Mouse (Mus musculus) small intestine, adult 2 months (tissue): ENCODE results near the gene Dnajc7. TPM values are rescaled to one million over a fixed set of nuclear protein-coding genes. Genes with fewer than 3 reads are reported as not detected.

Source experiments
- H3K27ac ChIP-seq: fragments of 200-500 bp; 2 replicates; pipeline ENCODE4 v1.5.1; 2012; ENCODE audit warnings: low read depth, low read length, control low read depth, inconsistent platforms; ENCODE audit not compliant: insufficient read depth
- H3K27me3 ChIP-seq: fragments of 200-500 bp; 2 replicates; pipeline ENCODE4 v1.6.1; 2012; ENCODE audit warnings: mild to moderate bottlenecking, moderate library complexity, low read length, inconsistent platforms; ENCODE audit not compliant: control insufficient read depth, insufficient read depth
- H3K36me3 ChIP-seq: fragments of 200-500 bp; 2 replicates; pipeline ENCODE4 v1.6.1; 2012; ENCODE audit warnings: mild to moderate bottlenecking, low read length, control low read depth, inconsistent platforms; ENCODE audit not compliant: control insufficient read depth, insufficient read depth
- H3K4me1 ChIP-seq: fragments of 200-500 bp; 2 replicates; pipeline ENCODE4 v1.6.1; 2012; ENCODE audit warnings: low read length, inconsistent platforms, mixed read lengths; ENCODE audit not compliant: control insufficient read depth, insufficient read depth, insufficient read length
- H3K4me3 ChIP-seq: fragments of 200-500 bp; 2 replicates; pipeline ENCODE4 v1.5.1; 2012; ENCODE audit warnings: low read depth, mild to moderate bottlenecking, control low read depth, inconsistent platforms, low read length, moderate library complexity
- CTCF ChIP-seq: fragments of 200-500 bp; IDR thresholded peaks from 2 replicates; pipeline ENCODE4 v1.5.1; 2012; ENCODE audit warnings: low read depth, mild to moderate bottlenecking, control low read depth, inconsistent platforms, low read length, moderate library complexity, mixed read lengths; ENCODE audit not compliant: insufficient replicate concordance, insufficient read length; ENCODE audit errors: extremely low read depth
- POLR2A ChIP-seq: fragments of 200-500 bp; IDR thresholded peaks from 2 replicates; pipeline ENCODE4 v1.6.1; 2012; ENCODE audit warnings: low read depth, mild to moderate bottlenecking, control low read depth, inconsistent platforms, low read length, moderate library complexity
- WGBS: fragments of 180-500 bp; shearing (Covaris S2); methylation state at CpG from one replicate; pipeline ENCODE4 v1.1.7; 2018; 5-methylcytosine and 5-hydroxymethylcytosine counted together
- polyA plus RNA-seq: library from polyadenylated mRNA; depleted of rRNA; stranded (reverse); fragments of >200 nt; gene quantifications from 2 replicates; pipeline ENCODE4 v1.2.3, GENCODE M21; 2012

Gene Dnajc7
- polyA plus RNA-seq, 1 experiment: 24.8 TPM

DNA sequence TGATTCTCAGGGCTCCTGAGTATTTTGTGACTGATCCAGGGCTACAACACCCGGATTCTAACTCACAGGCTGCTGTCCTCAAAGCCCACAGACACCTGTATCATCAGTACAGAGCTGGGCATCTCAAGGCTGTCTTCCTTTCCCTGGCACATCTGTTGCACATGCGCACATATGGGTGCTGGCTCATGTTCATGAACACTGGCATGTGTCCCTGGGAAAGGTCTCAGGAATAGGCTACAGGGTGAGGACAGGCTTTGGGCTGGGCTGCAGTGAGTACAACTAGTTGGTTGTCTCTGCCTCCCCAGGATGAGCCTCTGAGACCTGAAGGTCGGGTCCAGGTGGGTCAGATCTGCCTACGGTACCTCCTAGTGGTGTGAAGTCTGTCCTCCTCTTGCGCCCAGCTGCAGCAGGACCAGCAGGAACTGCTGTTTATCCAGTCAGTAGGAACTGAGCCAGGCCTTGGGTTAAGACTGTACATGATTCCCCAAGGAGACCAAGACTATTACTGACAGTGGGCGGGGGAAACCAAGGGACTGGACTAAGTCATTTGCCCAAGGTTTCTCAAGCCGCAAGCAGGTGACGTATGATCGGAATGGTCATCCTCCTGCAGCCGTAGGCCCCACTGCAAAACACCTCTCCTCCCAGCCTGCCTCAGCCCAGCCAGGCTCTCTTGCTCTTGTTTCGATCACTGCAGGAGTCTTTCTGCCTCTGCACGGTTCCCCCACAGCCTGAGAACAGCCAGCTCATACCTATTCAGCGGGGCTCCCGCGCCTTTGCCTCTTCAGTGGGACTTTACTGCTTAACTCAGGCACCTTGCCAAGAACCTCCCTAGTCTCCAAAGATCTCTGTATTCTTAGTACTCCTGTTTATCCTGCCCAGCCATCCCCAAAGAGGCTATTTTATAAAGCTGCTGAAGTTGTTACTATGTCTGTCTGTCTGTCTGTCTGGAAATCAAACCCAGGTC, 23.9 kb upstream of the Dnajc7 start:
- no peak overlapping the region for H3K27ac ChIP-seq
- H3K36me3 ChIP-seq: no peaks in the 10 kb centered on the region
- peaks cover 9% of the 10 kb centered on the region for H3K4me1 ChIP-seq
- TF ChIP-seq POLR2A (no peak), CTCF (no peak)
- H3K27me3 ChIP-seq: no peaks in the 10 kb centered on the region; the same call in 1 of the 2 replicates
- WGBS: 59% methylated on average over 15 of the region's 15 CpGs
- H3K4me3 ChIP-seq: no peak overlapping the region

DNA sequence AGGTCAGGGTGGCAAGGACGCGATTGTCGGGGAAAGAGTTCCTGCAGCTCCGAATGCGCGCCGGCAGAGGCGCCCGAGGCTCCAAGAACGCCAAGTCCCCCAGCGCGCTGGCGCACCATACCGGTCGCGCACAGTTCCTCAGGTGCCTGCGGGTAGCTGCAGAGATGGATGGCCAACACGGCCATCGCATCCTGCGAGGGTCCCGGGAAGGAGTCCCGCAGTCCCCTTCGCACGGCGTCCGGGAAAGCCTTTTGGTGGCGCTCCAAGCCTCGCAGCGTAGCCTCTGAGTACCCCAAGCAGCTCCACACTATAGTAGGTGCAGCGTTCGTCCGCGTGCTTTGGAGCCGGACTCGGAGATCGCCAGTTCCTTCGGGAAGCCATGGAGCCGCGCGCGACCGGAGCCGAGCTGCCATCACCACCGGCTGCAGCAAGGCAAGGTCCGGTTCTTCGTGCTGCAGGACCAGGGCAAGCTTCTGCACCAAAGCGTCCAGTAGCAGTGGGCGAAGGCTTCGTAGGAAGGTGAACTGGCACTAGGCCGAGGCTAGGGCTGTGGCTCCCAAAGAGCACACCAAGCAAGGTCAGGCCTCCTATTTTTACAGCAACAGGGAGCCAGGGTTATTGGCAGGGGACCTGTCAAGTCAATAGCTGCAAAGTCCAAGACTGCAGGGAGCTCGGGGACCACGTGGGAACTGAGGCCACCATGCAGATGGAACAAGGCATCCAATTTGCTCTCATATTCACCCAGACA, 20.4 kb upstream of the Dnajc7 start:
- Histone ChIP-seq H3K36me3 (no peaks in the 10 kb centered on the region), H3K4me1 (peaks cover 9% of the 10 kb centered on the region), H3K27me3 (no peaks in the 10 kb centered on the region; the same call in 1 of the 2 replicates), H3K27ac (no peak overlapping the region), H3K4me3 (peak overlapping the region; percentile 35)
- 0 out of 2 replicates have a peak, but pooled peaks have one; percentile 14 for TF ChIP-seq CTCF
- no peak for TF ChIP-seq POLR2A
- WGBS: 8% methylated on average over 52 of the region's 52 CpGs

DNA sequence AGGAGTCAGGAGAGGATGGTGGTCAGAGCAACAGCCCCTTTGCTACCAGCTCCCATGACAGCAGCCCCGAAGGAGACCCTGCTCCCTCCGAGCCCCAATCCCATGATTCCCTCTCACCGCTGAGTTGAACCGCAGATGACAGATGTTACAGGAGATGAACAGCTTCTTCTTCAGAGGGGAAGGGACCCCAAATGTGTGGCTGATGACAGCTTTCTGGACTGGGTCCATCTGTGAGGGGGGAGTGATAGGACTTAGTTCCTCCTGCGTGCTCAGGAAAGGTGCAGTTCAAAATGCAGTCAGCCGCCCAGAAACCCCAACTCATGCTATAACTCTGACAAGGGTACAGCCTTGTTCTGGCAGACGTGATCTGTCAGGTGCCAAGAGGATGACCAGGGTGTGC, 14.6 kb upstream of the Dnajc7 start:
- H3K27me3 ChIP-seq: no peaks in the 10 kb centered on the region
- no peak overlapping the region for H3K4me3 ChIP-seq
- H3K4me1 ChIP-seq: no peaks in the 10 kb centered on the region
- TF ChIP-seq POLR2A (no peak), CTCF (no peak)
- 61% methylated on average over 7 of the region's 7 CpGs for WGBS
- H3K27ac ChIP-seq: no peak overlapping the region
- H3K36me3 ChIP-seq: no peaks in the 10 kb centered on the region

DNA sequence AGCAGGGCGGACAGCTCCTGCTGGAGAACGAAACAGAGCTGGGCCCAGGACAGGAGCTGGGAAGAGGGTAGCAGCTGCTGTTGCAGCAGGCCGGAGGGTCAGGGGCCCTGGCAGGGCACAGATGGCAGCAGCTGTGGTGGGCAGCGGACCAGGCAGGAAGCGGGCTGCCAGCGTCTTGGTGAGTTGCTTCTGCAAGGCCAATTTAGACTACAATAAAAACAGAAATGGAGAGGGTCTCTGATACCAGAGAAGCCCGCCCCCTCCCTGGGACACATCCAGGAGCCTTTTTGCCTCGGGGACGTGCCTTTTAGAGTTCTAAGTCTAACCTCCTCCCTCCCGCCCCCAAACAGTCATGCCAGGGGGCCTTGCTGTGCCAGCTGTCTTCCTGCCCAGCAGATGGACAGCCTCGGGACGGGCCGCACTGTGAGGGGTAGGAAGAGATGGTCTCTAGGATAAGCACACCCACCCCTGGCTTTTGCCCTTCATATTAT, 8.9 kb upstream of the Dnajc7 start:
- WGBS: 60% methylated on average over 13 of the region's 13 CpGs
- H3K4me1 ChIP-seq: peaks cover 26% of the 10 kb centered on the region
- no peak overlapping the region for H3K27ac ChIP-seq
- H3K4me3 ChIP-seq: no peak overlapping the region
- no peaks in the 10 kb centered on the region for H3K27me3 ChIP-seq
- TF ChIP-seq CTCF (no peak), POLR2A (no peak)
- H3K36me3 ChIP-seq: peaks cover 21% of the 10 kb centered on the region

DNA sequence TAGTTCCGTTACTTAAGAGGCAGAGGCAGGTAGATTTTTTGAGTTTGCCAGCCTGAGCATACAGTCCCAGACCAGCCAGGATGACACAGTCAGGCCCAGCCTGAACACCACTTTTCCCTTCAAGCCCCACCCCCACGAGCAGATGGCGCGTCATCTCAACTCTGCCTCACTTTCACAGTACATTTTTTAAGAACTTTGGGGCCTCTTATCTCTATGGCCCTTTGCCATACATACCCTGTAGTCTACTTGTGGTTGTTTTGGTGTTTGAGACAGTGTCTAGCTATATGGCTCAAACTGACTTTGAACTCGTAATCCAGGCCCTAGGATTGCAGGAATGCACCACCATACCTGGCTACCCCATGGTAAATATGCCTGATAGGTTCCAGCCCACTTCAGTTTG, 8.1 kb upstream of the Dnajc7 start:
- TF ChIP-seq POLR2A (no peak), CTCF (no peak)
- Histone ChIP-seq H3K4me3 (no peak overlapping the region), H3K27ac (no peak overlapping the region), H3K4me1 (peaks cover 26% of the 10 kb centered on the region), H3K27me3 (no peaks in the 10 kb centered on the region), H3K36me3 (peaks cover 21% of the 10 kb centered on the region)
- WGBS: 91% methylated on average over 5 of the region's 5 CpGs

DNA sequence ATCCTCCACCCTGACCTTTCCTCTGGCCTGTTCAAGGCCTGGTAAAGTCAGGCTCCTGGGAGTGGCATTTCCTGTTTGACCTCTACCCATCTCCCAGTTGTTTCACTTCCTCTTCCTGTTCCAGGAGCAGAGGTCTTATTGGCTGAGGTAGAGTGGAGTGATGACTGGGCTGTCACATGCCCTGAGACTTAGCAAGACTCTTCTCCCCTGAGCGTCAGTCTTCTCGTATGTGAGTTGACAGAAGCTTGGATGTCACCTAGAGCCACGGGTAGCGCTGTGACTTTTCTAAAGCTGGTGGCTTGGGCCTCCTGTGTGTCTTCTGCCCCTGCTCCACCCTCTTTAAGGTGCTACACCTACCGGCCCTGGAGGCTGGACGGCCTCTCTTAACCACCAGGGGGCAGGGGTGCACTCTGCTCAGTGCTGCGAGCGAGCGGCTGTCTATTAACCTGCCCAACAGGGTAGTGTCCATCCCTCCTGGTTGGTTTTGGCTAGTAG, 6.8 kb upstream of the Dnajc7 start:
- Histone ChIP-seq H3K4me3 (peak overlapping the region; percentile 44), H3K4me1 (peaks cover 26% of the 10 kb centered on the region), H3K36me3 (peaks cover 21% of the 10 kb centered on the region), H3K27me3 (no peaks in the 10 kb centered on the region), H3K27ac (peak overlapping the region; percentile 95)
- TF ChIP-seq POLR2A (peak; percentile 25; the same call in 1 of the 2 replicates), CTCF (peak; percentile 95)
- 20% methylated on average over 9 of the region's 9 CpGs for WGBS
